Mouse (Mus musculus) erythroblast, embryonic 14.5 days (primary cell): ENCODE measurements around the gene Fblim1.

Source experiments
- GATA1 ChIP-seq: IDR thresholded peaks from 2 replicates; pipeline ENCODE4 v1.6.1; 2012; ENCODE audit warnings: low read length, inconsistent platforms, mixed read lengths
- TAL1 ChIP-seq: IDR thresholded peaks from 3 replicates; pipeline ENCODE4 v1.6.1; 2012; ENCODE audit warnings: low read length, inconsistent platforms, mixed read lengths

- TF ChIP-seq TAL1, result no peak
- no peak for TF ChIP-seq GATA1
These were observed 45.4 kb upstream of the Fblim1 start for GRCm38 (mm10) chr4:141651286-141651685.
